Mouse (Mus musculus) stomach, embryonic 16.5 days (tissue): ENCODE data around the gene Rnf31. TPM values are rescaled to one million over a fixed set of nuclear protein-coding genes. Genes with fewer than 3 reads are reported as not detected.

Source experiments
- ATAC-seq: fragments of 200-750 bp; cut with Nextera tagmentation; 2 replicates; pipeline ENCODE4 v1.8.0; 2017; ENCODE audit warnings: moderate number of reproducible peaks, moderate TSS enrichment; ENCODE audit not compliant: insufficient read depth, low FRiP score
- H3K27ac ChIP-seq: fragments of 300-500 bp; sonication (generic); 2 replicates; pipeline ENCODE4 v1.5.1; 2014; ENCODE audit warnings: low read length
- H3K27me3 ChIP-seq: fragments of 300-500 bp; sonication (generic); 2 replicates; pipeline ENCODE4 v1.6.1; 2014; ENCODE audit warnings: low read length, control low read depth, mixed read lengths; ENCODE audit not compliant: control insufficient read depth, insufficient read depth
- H3K36me3 ChIP-seq: fragments of 300-500 bp; sonication (generic); 2 replicates; pipeline ENCODE4 v1.6.1; 2014; ENCODE audit warnings: low read length; ENCODE audit not compliant: control insufficient read depth, insufficient read depth
- H3K4me1 ChIP-seq: fragments of 300-500 bp; sonication (generic); 2 replicates; pipeline ENCODE4 v1.6.1; 2014; ENCODE audit warnings: low read length, control low read depth, mixed read lengths; ENCODE audit not compliant: control insufficient read depth, insufficient read depth
- H3K4me2 ChIP-seq: fragments of 300-500 bp; sonication (generic); 2 replicates; pipeline ENCODE4 v1.6.1; 2014; ENCODE audit warnings: low read depth, low read length, mixed read lengths
- H3K4me3 ChIP-seq: fragments of 300-500 bp; sonication (generic); replicated peaks from 2 replicates; pipeline ENCODE4 v1.5.1; 2014; ENCODE audit warnings: mild to moderate bottlenecking, low read length
- H3K9ac ChIP-seq: fragments of 300-500 bp; sonication (generic); 2 replicates; pipeline ENCODE4 v1.6.1; 2014; ENCODE audit warnings: low read length
- H3K9me3 ChIP-seq: fragments of 300-500 bp; sonication (generic); replicated peaks from 2 replicates; pipeline ENCODE4 v1.6.1; 2016; ENCODE audit warnings: low read length, control low read depth; ENCODE audit not compliant: control insufficient read depth
- WGBS: fragments of 180-500 bp; shearing (Covaris S2); extraction: QIAGEN DNeasy Blood & Tissue Kit; methylation state at CpG from one replicate; pipeline ENCODE4 v1.1.7; 2014; 5-methylcytosine and 5-hydroxymethylcytosine counted together
- polyA plus RNA-seq: library from polyadenylated mRNA; unstranded; fragments of >200 nt; fragmentation: Nextera tagmentation; extraction: Ambion mirVana; gene quantifications from 2 replicates; pipeline ENCODE4 v1.2.1, GENCODE M21; 2015

Gene Rnf31
- polyA plus RNA-seq, 1 experiment from 2014 or later: 19.1 TPM

DNA sequence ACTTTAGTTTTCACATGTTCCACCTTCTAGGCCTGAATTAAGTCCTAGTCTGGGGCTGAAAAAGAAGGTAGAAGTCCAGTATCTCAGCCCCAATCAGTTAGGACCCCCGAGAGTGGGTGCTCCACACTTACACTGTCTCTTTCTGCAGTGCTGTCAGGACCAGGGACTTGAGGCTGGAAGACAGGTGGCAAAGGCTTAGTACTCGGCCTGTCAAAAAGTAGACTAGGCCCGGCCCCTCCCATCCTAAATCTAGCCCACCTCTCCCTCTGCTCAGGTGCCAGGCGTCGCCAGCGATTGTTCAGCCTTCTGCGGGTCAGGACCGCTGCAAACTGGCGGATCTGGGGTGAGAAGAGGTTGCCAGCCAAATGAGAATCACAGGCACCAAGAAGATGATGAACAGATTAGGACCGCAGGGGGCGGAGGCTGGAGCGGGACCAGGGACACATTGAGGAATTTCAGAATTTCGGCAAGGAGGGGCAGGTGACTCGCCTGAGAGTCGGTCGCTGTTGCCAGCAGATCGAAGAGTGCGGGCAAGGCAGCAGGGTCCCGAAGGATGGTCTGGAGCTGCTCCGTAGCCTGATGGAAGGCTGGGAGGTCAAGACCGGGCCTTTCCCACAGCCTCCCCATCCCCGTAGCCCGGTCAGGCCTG is 43.5 kb downstream of the Rnf31 start:
- Histone ChIP-seq H3K4me2 (peak overlapping the region; percentile 86), H3K4me3 (peak overlapping the region; percentile 70), H3K27ac (peak overlapping the region; percentile 47; the same call in 1 of the 2 replicates), H3K36me3 (peaks cover 24% of the 10 kb centered on the region), H3K27me3 (no peaks in the 10 kb centered on the region), H3K9me3 (no peaks in the 10 kb centered on the region), H3K4me1 (peaks cover 15% of the 10 kb centered on the region), H3K9ac (peak overlapping the region; percentile 79)
- 2% methylated on average over 23 of the region's 23 CpGs for WGBS
- peak; percentile 51 for ATAC-seq

DNA sequence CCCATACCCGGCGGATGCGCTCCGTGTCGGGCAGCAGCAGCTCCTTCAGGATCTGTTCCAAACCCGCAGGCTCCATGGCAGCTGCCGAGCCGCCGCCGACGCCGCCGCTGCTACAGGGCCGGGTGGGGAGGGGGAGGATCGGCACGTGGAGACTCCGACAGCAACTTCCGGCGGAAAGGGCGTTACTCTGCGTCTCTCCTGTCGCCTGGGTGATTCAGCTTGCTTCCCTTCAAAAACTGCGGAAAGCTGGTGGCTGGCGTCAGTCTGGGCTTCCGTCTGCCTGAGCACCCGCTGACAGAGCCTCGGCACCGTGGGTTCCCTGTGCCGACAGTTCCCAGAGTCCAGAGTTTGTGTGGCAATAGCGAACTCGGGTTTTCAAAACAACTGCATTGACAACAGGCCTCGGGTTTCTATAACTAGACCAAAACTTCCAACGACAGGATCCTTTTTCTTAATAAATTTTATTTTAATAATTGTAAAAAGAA is 44.1 kb downstream of the Rnf31 start, which contains the start of gene Ipo4:
TSS of gene Ipo4 (minus strand) at position 435 of the 485 bp plus-strand sequence.
- H3K27ac ChIP-seq: peak within 1 kb of the TSS; percentile 47; the same call in 1 of the 2 replicates
- peaks cover 29% of the 10 kb centered on the region for H3K36me3 ChIP-seq
- peak within 1 kb of the TSS; percentile 86 for H3K4me2 ChIP-seq
- H3K27me3 ChIP-seq: no peaks in the 10 kb centered on the region
- peak within 1 kb of the TSS; percentile 70 for H3K4me3 ChIP-seq
- WGBS: under 1% methylated on average over 33 of the region's 33 CpGs
- peak within 1 kb of the TSS; percentile 79 for H3K9ac ChIP-seq
- no peaks in the 10 kb centered on the region for H3K9me3 ChIP-seq
- H3K4me1 ChIP-seq: peaks cover 15% of the 10 kb centered on the region
- peak; percentile 75 for ATAC-seq

DNA sequence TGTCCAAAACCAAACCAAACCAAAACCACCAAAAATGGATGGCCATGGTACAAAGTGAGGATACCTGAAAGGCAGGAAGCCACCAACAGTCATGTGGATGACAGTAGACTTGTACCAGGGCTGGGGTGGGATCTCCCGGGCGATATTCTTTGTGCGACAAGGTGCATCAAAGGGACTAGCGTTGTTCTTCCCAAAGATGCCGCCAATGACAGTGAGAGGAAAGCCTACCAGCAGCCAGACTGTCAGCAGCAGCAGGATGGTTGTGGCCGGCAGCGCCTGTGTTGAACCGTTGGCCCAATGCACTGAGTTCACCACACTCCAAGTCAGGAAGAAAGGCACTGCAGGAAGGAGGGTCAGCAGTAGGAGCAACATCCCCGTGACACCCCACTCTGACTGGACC is 46.3 kb downstream of the Rnf31 start, which contains the start of gene Gm49378:
TSS of gene Gm49378 (minus strand) at position 101 of the 400 bp plus-strand sequence.
- Histone ChIP-seq H3K4me1 (peaks cover 21% of the 10 kb centered on the region), H3K27me3 (no peaks in the 10 kb centered on the region), H3K27ac (no peak within 1 kb of the TSS), H3K4me2 (no peak within 1 kb of the TSS), H3K9ac (no peak within 1 kb of the TSS), H3K36me3 (peaks cover 29% of the 10 kb centered on the region), H3K9me3 (no peaks in the 10 kb centered on the region), H3K4me3 (no peak within 1 kb of the TSS)
- WGBS: 95% methylated on average over 9 of the region's 9 CpGs
- ATAC-seq: no peak

DNA sequence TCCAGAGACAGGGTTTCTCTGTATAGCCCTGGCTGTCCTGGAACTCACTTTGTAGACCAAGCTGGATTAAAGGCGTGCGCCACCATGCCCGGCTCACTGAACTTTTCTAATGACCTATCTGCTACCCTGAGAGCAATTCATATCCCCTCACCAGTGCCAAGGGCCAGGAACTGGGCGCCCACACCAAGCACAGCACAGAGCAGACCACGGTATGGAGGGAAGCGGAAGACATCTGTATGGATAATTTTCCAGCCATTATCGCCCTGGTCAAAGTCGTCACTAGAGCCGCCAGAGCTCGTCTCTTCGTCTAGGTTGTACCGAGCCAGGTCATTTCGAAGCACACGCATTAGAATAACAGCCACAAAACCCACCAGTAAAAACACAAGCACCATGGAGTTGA is 49.3 kb downstream of the Rnf31 start:
- Histone ChIP-seq H3K4me1 (peaks cover 22% of the 10 kb centered on the region), H3K36me3 (peaks cover 24% of the 10 kb centered on the region), H3K27ac (no peak overlapping the region), H3K4me2 (no peak overlapping the region), H3K9ac (no peak overlapping the region), H3K9me3 (no peaks in the 10 kb centered on the region), H3K4me3 (no peak overlapping the region), H3K27me3 (no peaks in the 10 kb centered on the region)
- 97% methylated on average over 14 of the region's 14 CpGs for WGBS
- ATAC-seq: no peak

DNA sequence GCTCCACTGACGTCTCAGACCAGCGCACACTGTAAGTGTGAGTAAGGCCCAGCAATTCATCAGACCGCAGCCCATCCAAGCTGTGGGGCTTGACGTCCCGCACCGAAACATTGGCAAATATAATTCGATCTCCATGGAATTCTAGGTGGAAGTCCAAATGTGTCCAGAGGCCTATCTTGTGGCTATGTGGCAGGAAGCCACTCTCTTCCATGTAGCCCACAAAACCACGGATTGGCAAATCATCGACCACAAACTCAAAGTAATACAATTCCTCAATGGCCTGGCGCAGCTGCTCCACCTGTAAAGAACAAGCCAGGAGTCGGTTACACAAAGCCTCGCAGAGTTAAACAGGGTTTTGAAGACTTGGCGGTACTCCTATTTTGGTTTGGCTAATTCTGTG is 49.8 kb downstream of the Rnf31 start:
- 92% methylated on average over 13 of the region's 13 CpGs for WGBS
- H3K27ac ChIP-seq: no peak overlapping the region
- no peak for ATAC-seq
- no peak overlapping the region for H3K4me2 ChIP-seq
- peaks cover 17% of the 10 kb centered on the region for H3K4me1 ChIP-seq
- no peak overlapping the region for H3K9ac ChIP-seq
- H3K36me3 ChIP-seq: peaks cover 22% of the 10 kb centered on the region
- no peaks in the 10 kb centered on the region for H3K9me3 ChIP-seq
- no peak overlapping the region for H3K4me3 ChIP-seq
- no peaks in the 10 kb centered on the region for H3K27me3 ChIP-seq

DNA sequence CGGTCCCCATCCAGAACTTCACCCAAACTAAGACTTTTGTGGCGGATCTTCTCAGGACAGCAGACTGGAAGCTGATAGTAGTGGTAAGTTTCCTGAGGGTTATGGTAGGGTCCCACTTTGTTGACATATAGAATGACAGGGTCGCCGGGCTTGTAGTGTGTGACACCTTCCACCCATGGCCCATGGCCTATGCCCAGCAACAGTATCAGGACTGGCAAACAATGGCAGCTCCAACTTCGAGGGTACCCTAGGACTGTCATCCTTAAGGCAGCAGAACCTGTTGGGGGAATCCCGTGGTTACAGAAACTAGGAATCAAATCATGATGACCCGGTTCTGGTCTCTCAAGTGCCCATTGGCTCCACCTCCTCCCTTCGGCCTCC is 51.2 kb downstream of the Rnf31 start:
- Histone ChIP-seq H3K4me2 (peak overlapping the region; percentile 96), H3K4me3 (peak overlapping the region; percentile 99), H3K4me1 (peaks cover 16% of the 10 kb centered on the region), H3K36me3 (peaks cover 23% of the 10 kb centered on the region), H3K27ac (peak overlapping the region; percentile 97), H3K27me3 (no peaks in the 10 kb centered on the region), H3K9me3 (no peaks in the 10 kb centered on the region), H3K9ac (peak overlapping the region; percentile 99)
- WGBS: 18% methylated on average over 8 of the region's 8 CpGs
- no peak for ATAC-seq

DNA sequence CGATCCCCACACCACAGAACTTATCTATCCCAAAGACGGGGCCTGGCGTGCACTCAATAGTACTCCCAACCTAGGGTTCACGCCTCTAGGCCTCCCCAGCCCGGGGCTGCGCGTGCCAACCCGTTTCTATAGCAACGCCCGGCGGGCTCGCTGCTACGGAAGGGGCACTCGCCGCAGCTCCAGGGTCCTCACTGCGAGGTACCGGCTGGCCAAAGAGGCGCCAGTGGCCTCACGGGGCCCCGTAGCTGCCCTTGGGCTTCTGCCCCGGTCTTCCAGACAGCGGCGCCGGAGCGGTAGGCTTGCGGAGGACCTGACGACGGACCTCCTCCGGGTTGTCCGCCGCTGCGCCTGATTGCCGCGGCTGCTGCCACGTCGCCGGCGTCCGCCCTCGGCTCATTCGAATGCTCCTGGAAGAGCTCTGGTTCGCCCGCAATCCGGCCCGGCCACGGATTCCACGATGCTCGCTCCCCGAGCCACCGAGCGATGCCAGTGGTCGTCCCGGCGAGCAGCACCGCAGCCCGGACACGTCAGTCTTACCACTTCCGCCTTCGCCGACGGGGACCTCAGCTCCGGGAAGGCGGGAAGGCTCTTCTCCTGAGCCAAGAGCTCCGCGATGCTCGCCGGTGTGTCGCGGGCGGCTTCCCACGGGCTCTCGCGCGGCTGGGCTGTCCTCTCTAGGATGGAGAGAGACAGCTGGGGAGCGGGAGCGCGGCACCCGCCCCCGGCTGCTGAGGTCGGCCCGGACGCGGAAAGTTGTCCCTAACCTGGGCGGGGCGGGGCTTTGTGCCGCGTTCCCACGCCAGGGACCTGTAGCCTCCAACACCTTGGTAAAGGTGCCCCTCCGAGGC is 51.8 kb downstream of the Rnf31 start, which contains the start of gene Tm9sf1:
TSS of gene Tm9sf1 (minus strand) at position 747 of the 848 bp plus-strand sequence.
- under 1% methylated on average over 89 of the region's 89 CpGs for WGBS
- peak within 1 kb of the TSS; percentile 99 for H3K4me3 ChIP-seq
- peaks cover 16% of the 10 kb centered on the region for H3K4me1 ChIP-seq
- peaks cover 20% of the 10 kb centered on the region for H3K36me3 ChIP-seq
- peak within 1 kb of the TSS; percentile 97 for H3K27ac ChIP-seq
- peak; percentile 91 for ATAC-seq
- H3K4me2 ChIP-seq: peak within 1 kb of the TSS; percentile 96
- H3K27me3 ChIP-seq: no peaks in the 10 kb centered on the region
- H3K9ac ChIP-seq: peak within 1 kb of the TSS; percentile 99
- H3K9me3 ChIP-seq: no peaks in the 10 kb centered on the region

DNA sequence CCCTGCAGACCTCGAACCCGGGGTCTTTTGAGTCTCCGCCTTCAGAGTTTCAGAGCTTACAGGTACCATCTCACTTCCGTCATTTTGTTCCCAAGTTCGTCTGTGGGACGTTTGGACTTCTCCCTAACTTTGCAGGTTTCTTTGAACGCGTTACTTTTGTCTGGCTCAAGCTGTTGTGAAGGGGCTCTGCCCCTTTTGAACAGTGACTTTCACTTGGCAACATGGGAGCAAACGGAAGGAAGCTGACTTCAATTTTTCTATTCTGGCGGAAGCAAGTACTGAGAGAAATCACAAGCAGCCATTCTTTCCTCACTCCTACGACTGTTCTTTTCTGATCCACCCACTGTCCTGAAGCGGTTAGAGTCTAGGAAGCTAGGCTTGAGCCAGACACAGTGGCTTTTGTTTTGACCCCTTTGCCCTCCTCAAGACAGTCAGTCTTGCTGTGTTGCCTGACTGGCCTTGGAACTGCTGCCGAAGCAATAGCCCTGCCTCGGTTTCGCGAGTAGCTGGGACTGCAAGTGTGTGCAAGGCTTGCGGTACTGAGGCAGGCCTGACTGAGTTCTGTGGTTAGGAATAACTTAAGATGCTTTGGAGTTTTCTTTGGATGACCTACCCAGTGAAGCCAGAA is 52.9 kb downstream of the Rnf31 start:
- H3K4me1 ChIP-seq: peaks cover 16% of the 10 kb centered on the region
- 17% methylated on average over 17 of the region's 17 CpGs for WGBS
- ATAC-seq: no peak
- peaks cover 20% of the 10 kb centered on the region for H3K36me3 ChIP-seq
- no peaks in the 10 kb centered on the region for H3K27me3 ChIP-seq
- H3K4me2 ChIP-seq: peak overlapping the region; percentile 96
- no peaks in the 10 kb centered on the region for H3K9me3 ChIP-seq
- peak overlapping the region; percentile 99 for H3K9ac ChIP-seq
- peak overlapping the region; percentile 97 for H3K27ac ChIP-seq
- peak overlapping the region; percentile 99 for H3K4me3 ChIP-seq
